Mouse (Mus musculus) retina, postnatal 7 days (tissue): Measurements from ENCODE around the gene Gpr107.
"Not testable (repeated sequence)": the region's sequence is repeated elsewhere in the genome, so short reads cannot be mapped to it uniquely, and the experiment has no call there.

Source experiments
- DNase-seq: peaks from one replicate; pipeline ENCODE4 v3.0.0-alpha.2; 2012; ENCODE audit warnings: low read depth, low spot score

The Gpr107 gene

DNA sequence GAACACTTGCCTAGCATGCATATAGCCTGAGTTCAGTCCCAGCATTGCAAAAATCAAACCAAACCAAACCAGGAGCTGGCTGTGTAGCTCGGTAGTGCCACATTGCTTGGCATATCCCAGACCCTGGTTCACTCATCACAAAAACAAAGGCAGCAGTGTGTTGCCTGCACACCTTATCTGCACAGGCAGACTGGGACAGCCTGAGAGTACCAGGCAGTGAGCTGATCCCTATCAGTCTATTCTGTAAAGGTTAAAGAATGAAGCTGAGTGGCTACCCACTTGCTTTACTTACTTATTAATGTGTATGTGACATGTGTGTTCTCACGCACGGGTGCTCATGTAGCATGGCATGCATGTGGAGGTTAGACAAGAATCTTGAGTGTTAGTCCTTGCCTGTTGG lies 4.7 kb downstream of the Gpr107 start:
- no peak for DNase-seq

DNA sequence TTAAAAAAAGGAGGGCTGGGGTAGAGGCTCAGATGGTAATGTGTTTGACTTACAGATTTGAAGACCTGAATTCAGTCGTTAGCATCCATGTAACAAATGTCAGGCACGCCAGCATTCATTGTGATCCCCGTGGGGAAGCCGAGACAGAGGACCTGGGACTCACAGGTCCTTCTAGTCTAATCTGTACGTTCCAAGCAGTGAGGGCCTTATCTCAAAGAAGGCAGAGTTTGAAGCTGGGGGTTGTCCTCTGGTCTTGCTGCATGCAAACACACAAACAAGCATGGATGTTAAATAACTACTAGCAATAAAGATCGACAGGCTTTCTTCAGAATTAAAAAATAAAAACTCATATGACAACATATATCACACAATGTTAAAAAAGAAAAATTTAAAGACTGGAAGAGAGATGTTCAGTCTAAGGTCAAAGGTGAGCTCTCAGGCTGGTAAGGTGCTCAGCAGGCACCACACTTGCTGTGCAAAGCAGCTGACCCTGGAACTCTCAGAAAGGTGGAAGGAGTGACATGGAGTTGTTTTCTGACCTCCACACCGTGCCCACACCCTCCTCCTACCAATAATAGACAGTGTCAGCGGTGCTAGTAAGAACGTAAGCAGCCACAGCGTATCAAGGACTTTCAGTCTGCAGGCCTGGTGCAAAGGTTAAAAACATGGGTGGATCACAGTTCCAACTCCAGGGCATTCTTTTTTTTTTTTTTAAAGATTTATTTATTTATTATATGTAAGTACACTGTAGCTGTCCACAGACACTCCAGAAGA lies 8.2 kb downstream of the Gpr107 start:
- DNase-seq = no peak

DNA sequence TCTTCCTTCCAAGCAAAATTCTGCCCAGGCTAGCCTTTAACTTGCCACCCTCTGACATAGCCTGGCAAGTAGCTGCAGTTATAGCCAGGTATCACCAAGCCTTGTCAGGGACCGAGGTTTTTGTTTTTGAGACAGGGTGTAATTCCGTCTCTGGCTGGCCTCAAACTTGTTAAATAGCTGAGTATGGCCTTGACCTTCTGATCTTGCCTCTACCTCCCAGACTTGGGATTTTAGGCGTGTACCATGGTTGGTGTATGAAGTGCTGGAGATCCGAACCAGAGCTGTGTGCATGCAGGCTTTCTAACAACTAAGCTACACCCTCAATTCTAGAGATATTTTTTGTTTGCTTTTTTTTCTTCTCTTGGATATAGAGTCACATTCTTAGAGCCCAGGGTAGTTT lies 9.5 kb downstream of the Gpr107 start:
- DNase-seq = no peak

DNA sequence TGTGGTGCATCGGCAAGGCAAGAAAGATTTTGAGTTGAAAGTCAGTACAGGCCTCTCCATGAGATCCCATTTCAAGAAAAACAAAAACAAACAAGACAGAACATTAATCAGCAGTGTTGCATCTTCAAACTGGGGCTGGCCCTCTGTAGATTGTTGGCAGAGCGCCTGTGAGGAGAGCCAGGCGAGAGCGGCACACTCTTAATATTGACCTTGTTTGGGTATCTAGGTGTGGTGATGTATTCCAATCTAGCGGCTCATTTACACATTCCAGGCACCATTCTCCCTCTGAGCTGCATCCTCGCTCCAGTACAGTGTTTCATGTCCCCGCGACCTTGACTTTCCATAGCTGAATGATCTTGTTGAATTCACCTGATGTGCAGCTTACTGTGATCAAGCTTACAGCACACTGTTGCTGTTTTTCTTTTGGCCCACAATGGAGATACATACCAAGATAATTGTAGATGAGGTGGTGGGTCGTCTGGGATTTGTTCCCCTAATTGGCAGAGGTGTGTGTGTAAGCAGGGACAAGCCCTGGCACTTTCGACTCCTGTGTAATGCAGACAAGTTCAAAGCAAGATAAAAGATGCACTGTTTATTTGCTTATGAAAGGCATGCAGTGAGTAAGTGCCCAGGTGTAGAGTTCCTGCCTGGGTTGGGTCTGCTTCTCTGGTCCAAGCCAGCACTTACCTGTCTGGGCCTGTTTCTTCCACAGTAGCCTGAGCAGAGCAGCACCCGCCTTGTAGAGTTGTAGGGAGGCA lies 11.4 kb downstream of the Gpr107 start:
- DNase-seq = no peak

DNA sequence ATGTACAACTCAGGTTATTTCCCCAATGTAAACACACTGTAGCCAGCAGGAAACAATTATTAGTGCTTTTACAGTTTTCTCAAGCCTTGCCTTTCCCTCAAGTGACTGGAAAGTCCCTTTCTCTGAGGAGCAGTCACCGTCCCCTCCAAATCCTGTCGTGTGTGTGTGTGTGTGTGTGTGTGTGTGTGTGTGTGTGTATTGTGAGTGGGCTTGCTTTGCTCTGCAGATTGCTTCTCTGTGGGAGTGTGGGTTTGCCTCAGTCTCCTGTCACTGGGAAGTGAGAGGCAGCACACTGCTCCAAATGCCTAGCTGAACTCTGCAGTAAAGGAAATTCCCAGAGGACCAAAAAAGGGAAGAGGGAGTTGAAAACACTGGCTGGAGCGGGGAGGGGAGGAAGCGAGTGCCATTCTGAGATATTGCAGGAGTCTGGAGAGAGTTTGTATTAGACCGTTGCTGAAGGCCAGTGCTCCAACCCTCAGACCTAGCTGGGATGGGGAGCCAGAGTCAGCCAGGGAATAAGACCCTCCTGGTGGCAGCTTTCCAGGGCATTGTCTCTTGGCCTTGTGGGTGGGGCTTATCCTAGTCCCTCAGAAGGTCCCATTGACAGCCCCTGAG lies 12.8 kb downstream of the Gpr107 start:
- DNase-seq = no peak

- DNase-seq = no peak
Observed at GRCm38 (mm10) chr2:31165529-31165928, 13.4 kb downstream of the Gpr107 start.

DNA sequence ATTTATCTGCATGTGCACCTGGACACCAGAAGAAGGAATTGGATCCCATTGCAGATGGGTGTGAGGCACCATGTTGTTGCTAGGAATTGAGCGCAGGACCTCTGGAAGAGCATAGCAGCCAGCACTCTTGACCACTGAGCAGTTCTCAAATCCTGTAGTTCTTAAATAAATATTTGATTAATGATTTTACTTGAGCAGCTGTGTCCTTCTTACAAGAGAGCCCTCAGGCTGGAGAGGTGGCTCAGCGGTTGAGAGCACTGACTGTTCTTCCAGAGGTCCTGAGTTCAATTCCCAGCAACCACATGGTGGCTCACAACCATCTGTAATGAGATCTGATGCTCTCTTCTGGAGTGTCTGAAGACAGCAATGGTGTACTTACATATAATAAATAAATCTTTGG lies 15.5 kb downstream of the Gpr107 start:
- DNase-seq = not testable (repeated sequence)

DNA sequence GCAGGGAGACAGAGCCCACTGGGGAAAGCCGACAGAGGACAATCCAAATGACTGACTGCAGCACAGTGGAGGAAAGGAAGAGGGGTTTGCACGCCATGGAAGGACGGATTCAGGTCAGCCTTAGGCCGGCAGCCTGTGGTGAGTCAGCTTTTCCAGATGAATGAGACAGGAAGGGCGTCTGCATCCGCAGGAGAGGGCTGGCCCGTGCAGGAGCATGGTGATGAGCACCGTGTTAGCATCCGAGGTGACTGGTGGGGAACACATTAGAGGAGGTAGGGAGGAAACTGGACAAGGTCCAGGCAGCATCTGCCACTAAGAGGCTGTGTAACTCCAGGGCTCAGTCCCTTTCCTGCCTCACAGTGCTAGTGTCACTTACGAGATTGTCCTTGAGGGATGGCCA lies 16.9 kb downstream of the Gpr107 start:
- no peak for DNase-seq

- no peak for DNase-seq
Observed at GRCm38 (mm10) chr2:31170164-31170563, 18.0 kb downstream of the Gpr107 start.

DNA sequence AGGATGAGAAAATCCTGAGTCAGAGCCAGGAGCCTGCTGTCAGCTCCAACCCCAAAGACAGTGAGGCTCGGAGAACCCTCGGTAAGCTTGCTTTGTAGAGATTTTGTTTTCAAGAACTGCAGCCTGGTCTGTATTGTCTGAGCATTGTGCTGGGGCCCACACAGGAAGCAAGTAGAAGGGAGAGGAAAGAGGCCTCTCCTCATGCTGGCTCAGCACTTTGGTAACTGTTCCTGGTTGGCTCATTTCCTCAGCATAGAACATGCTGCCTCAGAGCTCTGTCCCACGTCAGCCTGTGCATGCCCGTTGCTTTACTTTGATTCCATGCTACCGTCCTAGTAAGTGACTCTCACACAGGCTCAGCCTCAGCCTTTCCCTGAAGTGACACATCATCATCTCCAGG lies 19.9 kb downstream of the Gpr107 start:
- DNase-seq = no peak

DNA sequence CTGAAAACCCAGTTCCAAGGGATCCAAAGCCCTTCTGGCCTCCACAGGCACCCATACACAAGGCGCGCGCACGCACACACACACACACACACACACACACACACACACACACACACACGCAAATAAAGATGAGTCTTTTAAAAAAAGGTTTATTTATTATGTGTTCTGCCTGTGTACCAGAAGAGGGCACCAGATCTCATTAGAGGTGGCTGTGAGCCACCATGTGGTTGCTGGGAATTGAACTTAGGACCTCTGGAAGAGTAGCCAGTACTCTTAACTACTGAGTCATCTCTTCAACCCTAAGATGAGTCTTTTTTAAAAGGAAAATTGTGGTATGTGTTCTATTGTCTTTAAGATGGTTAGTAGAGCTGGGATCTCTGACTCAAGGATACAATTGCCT lies 20.4 kb downstream of the Gpr107 start:
- no peak for DNase-seq

- no peak for DNase-seq
Observed at GRCm38 (mm10) chr2:31173290-31173689, 21.2 kb downstream of the Gpr107 start.

GRCm38 (mm10) chr2:31178593-31178992 lies 26.5 kb downstream of the Gpr107 start:
- not testable (repeated sequence) for DNase-seq

DNA sequence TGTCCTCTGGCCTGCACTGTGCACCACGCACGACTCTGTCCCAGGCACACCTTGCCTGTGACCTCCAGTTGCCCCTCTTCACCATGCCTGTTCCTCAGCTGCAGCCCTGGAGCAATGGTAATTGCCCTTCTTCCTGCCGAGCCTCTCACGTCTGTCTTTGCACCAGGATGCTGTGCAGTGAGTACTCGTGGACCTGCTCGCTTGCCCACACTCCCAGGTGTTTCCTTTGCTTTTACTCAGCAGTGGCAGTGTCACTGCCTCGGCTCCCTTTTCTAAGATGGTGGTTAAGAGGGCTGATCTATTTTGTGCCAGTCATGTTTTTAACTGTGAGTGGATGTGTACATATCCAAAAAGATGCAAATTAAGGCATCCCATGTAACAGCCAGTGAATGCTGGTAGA lies 27.4 kb downstream of the Gpr107 start:
- DNase-seq = no peak

- DNase-seq = no peak
Observed at GRCm38 (mm10) chr2:31180081-31180551, 28.0 kb downstream of the Gpr107 start.

DNA sequence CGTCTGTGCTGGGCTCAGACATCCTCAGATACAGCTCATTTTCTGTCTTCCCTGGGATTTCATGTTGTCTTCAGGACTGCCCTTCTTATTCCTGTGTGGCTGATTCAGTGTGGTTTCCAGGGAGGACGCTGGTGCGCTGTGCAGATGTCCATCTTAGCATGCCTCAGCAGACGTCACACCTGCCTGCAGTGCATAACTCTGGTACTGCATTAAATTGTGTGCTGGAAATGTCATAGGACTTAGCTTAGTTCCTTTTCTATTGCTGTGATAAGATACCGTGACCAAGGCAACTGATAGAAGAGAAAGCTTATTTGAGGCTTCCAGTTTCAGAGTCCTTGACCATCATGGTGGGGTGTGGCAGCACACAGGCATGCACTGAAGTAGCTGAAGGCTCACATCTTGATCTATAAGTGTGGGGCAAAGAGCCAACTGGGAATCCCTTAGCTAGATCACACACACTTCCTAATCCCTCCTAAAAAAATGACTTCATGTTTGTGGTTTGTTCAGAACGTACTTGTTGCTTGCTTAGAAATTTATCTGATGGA lies 30.7 kb downstream of the Gpr107 start:
- DNase-seq = no peak

GRCm38 (mm10) chr2:31183830-31184229 lies 31.7 kb downstream of the Gpr107 start:
- DNase-seq = no peak

DNA sequence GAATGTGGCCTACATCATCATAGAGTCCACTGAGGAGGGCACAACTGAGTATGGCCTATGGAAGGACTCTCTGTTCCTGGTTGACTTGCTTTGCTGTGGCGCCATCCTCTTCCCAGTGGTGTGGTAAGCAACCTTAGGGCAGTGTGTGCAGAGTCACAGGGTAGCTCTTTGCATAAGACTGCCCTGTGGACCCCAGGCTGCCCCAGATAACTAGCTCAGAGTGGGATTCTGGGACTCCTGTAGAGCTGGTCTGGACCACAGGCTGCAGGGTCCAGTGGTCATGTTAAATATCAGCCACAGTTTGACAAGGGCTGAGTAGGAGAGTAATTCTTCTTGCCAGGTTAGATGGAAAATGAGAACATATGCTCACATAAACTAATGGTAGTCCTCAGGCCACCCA lies 36.6 kb downstream of the Gpr107 start:
- no peak for DNase-seq

DNA sequence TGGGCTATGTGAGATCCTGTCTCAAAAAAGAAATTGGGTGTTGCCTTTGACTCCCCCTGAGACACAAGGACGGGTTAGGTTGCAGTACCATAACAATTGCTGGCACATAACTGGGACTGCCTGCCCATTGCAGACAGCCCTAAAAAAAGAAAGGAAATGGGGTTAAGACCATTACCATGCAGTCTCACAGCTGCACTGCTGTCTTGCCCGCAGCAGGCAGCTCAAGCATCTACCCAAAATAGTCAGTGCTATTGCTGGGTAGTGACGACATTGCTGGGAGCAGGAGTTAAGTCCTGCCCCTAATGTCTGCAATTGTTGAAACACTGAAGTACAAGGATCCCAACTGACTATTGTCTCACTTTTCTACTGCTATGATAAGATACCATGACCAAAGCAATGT lies 37.5 kb downstream of the Gpr107 start:
- no peak for DNase-seq

DNA sequence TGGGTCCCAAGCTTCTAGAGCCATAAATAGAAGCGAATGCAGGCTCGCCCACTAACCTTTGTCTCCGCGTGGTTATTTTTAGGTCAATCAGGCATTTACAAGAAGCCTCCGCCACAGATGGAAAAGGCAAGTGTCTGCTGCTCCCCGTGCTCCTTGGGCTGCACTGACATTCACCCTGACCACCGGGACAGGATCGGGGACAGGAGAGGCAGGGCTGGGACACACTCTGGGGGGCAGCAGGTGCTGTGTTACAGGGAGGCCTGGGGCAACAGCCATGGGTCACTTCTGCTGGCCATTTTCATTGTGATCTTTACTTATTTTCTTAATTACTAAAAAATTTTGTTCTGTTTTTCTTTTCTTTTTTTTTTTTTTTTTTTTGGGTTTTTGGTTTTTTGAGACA lies 39.6 kb downstream of the Gpr107 start:
- no peak for DNase-seq

DNA sequence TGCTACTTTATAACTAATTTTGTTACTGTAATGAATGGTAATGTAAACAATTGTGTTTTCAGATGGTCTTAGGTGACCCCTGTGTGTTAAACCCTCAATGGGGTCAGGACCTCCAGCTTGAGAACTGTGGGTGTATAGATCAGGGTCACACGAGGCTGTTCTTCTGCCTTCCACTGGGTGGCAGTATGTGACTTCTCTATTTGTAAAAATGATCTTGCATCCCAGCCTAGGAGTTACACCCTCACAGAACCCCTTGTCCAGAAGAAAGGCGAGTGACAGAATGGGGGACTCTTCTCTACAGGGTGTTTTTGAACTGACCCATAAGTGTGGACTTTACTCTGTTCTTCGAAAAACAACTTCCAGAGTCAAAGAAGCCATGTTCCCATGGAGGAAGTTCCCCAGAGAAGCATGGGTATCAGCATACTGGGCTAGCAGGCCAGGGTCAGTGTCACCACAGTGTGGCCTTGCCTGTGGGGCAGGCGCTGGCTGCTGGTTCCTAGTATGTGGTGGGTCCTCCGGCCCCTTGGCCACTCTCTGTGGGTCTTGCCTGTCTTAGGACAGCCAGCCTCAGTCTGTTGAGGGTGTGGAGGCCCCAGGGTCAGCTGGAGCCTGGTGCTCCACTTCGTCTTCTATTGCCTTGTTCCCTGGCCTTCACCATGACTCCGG lies 42.4 kb downstream of the Gpr107 start:
- peak; percentile 57 for DNase-seq

GRCm38 (mm10) chr2:31198621-31199020 lies 46.5 kb downstream of the Gpr107 start:
- DNase-seq = no peak
